Mouse (Mus musculus) midbrain, postnatal 0 days (tissue): ENCODE results near the gene Fndc3b. TPM values are rescaled to one million over a fixed set of nuclear protein-coding genes. Genes with fewer than 3 reads are reported as not detected.

Source experiments
- ATAC-seq: fragments of 200-750 bp; cut with Nextera tagmentation; 2 replicates; pipeline ENCODE4 v1.8.0; 2017; ENCODE audit warnings: moderate number of reproducible peaks, mild to moderate bottlenecking, moderate TSS enrichment, moderate library complexity; ENCODE audit not compliant: low FRiP score
- DNase-seq: peaks from one replicate; pipeline ENCODE4 v3.0.0-alpha.2; 2015; ENCODE audit warnings: low spot score
- H3K27ac ChIP-seq: fragments of 300-500 bp; sonication (generic); 2 replicates; pipeline ENCODE4 v1.5.1; 2014; ENCODE audit warnings: low read depth, mild to moderate bottlenecking, low read length, mixed read lengths
- H3K27me3 ChIP-seq: fragments of 300-500 bp; sonication (generic); 2 replicates; pipeline ENCODE4 v1.6.1; 2014; ENCODE audit warnings: low read length, control low read depth, mixed read lengths; ENCODE audit not compliant: insufficient read depth
- H3K36me3 ChIP-seq: fragments of 300-500 bp; sonication (generic); 2 replicates; pipeline ENCODE4 v1.6.1; 2014; ENCODE audit warnings: low read length, control low read depth, mixed read lengths; ENCODE audit not compliant: insufficient read depth
- H3K4me1 ChIP-seq: fragments of 300-500 bp; sonication (generic); 2 replicates; pipeline ENCODE4 v1.6.1; 2014; ENCODE audit warnings: mild to moderate bottlenecking, control low read depth, antibody characterized with exemption, low read length, mixed read lengths; ENCODE audit not compliant: insufficient read depth
- H3K4me2 ChIP-seq: fragments of 300-500 bp; sonication (generic); 2 replicates; pipeline ENCODE4 v1.6.1; 2014; ENCODE audit warnings: low read depth, mild to moderate bottlenecking, low read length, mixed read lengths; ENCODE audit not compliant: poor library complexity, severe bottlenecking
- H3K4me3 ChIP-seq: fragments of 300-500 bp; sonication (generic); 2 replicates; pipeline ENCODE4 v1.5.1; 2014; ENCODE audit warnings: low read depth, mild to moderate bottlenecking, low read length, moderate library complexity
- H3K9ac ChIP-seq: fragments of 300-500 bp; sonication (generic); replicated peaks from 2 replicates; pipeline ENCODE4 v1.6.1; 2014; ENCODE audit warnings: mild to moderate bottlenecking, low read length, moderate library complexity, mixed read lengths; ENCODE audit not compliant: poor library complexity, severe bottlenecking
- H3K9me3 ChIP-seq: fragments of 300-500 bp; sonication (generic); 2 replicates; pipeline ENCODE4 v1.6.1; 2016; ENCODE audit warnings: low read length, control low read depth
- CTCF ChIP-seq: IDR thresholded peaks from 2 replicates; pipeline ENCODE4 v1.5.1; 2016; ENCODE audit warnings: antibody characterized with exemption, mild to moderate bottlenecking
- WGBS: fragments of 180-500 bp; shearing (Covaris S2); extraction: QIAGEN DNeasy Blood & Tissue Kit; methylation state at CpG from one replicate; pipeline ENCODE4 v1.1.7; 2014; 5-methylcytosine and 5-hydroxymethylcytosine counted together
- polyA plus RNA-seq: library from polyadenylated mRNA; unstranded; fragments of >200 nt; fragmentation: Nextera tagmentation; extraction: Ambion mirVana; gene quantifications from 2 replicates; pipeline ENCODE4 v1.2.1, GENCODE M21; 2015
- total RNA-seq: library from RNA; depleted of rRNA; stranded (reverse); fragments of >200 nt; gene quantifications from 2 replicates; pipeline ENCODE4 v1.2.3, GENCODE M21; 2014

Gene Fndc3b
- total and polyA plus RNA-seq, 2 experiments from 2014 or later = 7.6 to 13.4 TPM

DNA sequence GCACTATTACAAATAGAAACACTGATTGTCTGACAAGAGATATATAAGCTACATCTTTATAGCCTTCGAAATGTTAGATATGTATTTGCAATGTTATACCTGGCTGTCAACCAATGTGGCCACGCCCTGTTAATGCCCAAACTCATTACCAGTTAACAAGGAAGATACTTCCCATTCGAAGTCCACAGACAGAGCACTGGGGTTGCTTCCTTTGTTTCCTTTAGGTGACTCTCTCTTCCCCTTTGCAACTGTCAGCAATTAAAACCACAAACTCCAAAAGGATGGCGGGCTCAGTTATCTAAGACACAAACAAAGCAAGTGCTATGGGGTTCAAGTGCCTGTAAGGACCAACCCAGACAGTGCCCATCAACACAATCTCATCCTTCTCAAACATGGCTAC, 43.8 kb downstream of the Fndc3b start:
- H3K27ac ChIP-seq = no peak overlapping the region
- no peak for TF ChIP-seq CTCF
- no peaks in the 10 kb centered on the region for H3K27me3 ChIP-seq
- DNase-seq (no peak), ATAC-seq (no peak)
- H3K9me3 ChIP-seq = no peaks in the 10 kb centered on the region
- no peak overlapping the region for H3K9ac ChIP-seq
- no peak overlapping the region for H3K4me3 ChIP-seq
- WGBS = 91% methylated on average over 4 of the region's 4 CpGs
- H3K4me1 ChIP-seq = no peaks in the 10 kb centered on the region; the same call in 1 of the 2 replicates
- no peaks in the 10 kb centered on the region for H3K36me3 ChIP-seq
- no peak overlapping the region for H3K4me2 ChIP-seq

DNA sequence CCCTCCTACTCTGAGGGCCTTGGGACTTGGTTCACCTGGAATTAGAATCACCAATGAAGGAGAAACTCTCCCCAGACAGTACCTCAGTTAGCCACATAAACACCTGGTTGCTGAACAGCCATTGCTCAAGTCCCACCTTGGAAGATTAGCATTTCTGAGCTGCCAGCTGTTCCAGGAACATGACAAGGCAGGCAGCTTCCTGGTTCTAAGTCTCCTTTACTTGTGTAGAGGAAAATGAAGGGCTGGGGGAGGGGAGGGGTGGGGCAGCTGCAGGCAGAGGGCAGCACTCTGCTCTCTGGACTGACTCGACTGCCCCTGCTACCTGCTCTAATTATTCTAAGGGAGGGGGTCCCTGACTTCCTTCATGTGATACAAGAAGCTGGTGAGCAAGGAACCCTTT, 45.8 kb downstream of the Fndc3b start:
- Histone ChIP-seq H3K9me3 (no peaks in the 10 kb centered on the region), H3K4me1 (no peaks in the 10 kb centered on the region), H3K36me3 (no peaks in the 10 kb centered on the region), H3K27ac (no peak overlapping the region), H3K4me3 (no peak overlapping the region), H3K27me3 (no peaks in the 10 kb centered on the region), H3K4me2 (no peak overlapping the region), H3K9ac (no peak overlapping the region)
- 5% methylated on average over 1 of the region's 1 CpGs for WGBS
- no peak for DNase-seq
- no peak for TF ChIP-seq CTCF
- ATAC-seq = no peak

DNA sequence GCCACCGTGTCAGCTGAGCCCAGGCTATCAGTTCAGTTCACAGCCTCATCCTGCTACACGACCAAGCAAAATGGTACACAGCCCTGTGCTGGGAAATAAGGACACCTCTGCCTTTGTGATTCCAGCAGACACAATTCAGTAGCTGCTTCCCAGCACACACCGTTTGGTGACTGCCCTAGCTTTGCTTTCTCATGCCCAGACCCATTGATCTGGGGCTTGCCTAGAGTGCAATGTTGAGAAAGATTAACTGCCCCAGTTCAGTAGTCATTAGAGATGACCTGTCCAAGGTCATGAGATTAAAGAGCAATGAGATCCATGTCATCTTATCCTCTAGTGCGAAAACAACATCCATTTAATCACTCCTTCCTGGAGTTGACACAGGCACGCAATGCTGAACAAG, 47.9 kb downstream of the Fndc3b start:
- Histone ChIP-seq H3K4me2 (no peak overlapping the region), H3K27me3 (no peaks in the 10 kb centered on the region), H3K9ac (no peak overlapping the region), H3K4me1 (no peaks in the 10 kb centered on the region), H3K36me3 (no peaks in the 10 kb centered on the region), H3K9me3 (no peaks in the 10 kb centered on the region), H3K4me3 (no peak overlapping the region), H3K27ac (no peak overlapping the region)
- DNase-seq (no peak), ATAC-seq (no peak)
- 80% methylated on average over 5 of the region's 5 CpGs for WGBS
- no peak for TF ChIP-seq CTCF

DNA sequence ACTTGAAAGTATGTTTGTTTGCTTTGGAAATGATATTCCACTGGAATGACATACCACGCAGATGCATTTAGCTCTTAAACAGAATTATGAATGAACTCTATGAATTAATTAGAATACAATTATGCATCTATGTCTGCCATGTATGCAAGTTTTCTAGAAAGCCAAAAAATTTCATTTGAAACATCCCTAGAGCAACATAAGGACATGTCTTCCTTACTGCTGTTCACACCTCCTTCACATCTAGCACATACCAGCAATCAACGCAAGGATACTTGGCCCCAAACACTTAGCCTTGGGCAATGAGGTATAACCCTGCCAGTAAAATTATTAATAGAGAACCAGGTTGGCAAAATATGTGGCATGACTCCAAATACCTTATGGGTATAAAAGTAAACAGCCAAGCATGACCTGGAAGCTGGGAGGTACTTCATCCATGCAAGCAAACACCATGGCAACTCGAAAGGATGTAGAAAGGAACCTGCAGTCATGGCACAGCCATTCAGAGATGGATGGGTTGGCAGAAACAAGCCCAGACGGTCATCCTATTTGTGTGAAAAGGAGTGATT, 52.8 kb downstream of the Fndc3b start:
- no peaks in the 10 kb centered on the region for H3K9me3 ChIP-seq
- no peak for TF ChIP-seq CTCF
- ATAC-seq (no peak), DNase-seq (no peak)
- no peaks in the 10 kb centered on the region for H3K27me3 ChIP-seq
- no peak overlapping the region for H3K4me2 ChIP-seq
- no peak overlapping the region for H3K9ac ChIP-seq
- no peak overlapping the region for H3K4me3 ChIP-seq
- no peak overlapping the region for H3K27ac ChIP-seq
- H3K4me1 ChIP-seq = no peaks in the 10 kb centered on the region
- no peaks in the 10 kb centered on the region for H3K36me3 ChIP-seq
- WGBS = 77% methylated on average over 4 of the region's 4 CpGs

DNA sequence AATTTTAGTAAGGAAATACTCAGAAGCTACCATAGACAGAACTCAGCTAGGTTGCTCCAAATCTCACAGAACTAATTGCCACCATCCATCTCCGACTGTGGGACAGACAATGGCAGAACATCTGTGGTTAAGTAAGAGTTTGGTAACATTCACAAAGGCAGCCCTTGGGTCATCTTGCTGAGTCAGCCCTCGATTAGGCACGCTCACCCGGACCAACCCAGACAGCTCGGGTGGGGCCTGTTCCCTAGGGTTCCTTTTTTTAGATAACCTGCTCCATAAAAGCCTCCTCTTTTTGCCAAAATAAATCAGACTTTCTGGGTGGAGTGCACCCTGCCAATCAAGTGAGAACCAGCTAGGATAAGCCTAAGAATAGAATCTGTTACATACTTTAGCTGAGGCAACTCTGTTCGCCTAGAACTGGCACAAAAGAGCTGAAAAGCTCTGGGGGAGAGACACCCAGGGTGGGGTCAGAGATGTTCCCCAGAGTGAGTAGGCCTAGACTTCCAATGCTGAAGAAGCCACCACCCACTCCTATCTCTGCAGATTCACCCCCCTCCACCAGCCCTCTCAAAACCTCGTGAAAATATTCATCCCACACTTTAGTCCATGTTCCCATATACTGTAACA, 54.2 kb downstream of the Fndc3b start:
- TF ChIP-seq CTCF = no peak
- Histone ChIP-seq H3K9ac (no peak overlapping the region), H3K4me1 (no peaks in the 10 kb centered on the region), H3K9me3 (no peaks in the 10 kb centered on the region), H3K4me3 (no peak overlapping the region), H3K4me2 (no peak overlapping the region), H3K27me3 (no peaks in the 10 kb centered on the region), H3K27ac (no peak overlapping the region), H3K36me3 (no peaks in the 10 kb centered on the region)
- DNase-seq = no peak
- 58% methylated on average over 7 of the region's 7 CpGs for WGBS
- ATAC-seq = no peak

DNA sequence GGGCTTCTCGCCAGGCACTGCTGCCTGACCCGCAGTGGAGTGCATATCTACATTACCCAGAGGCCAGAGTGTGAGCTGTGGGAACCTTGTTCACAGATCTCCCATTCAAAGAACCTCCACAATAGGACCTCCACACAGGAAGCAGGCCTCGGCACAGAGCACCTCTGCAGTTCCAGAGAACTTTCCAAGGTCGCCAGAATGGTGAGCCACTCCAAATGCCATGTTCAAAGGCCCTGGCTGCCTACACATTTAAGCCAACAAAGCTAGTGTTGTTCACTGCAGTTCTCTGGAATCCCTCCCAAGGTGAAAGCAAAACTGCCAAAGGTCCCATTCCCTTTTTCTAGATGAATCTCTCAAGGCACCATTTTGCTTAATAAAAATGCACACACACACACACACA, 55.4 kb downstream of the Fndc3b start:
- Histone ChIP-seq H3K27ac (no peak overlapping the region), H3K9ac (no peak overlapping the region), H3K4me1 (no peaks in the 10 kb centered on the region), H3K36me3 (no peaks in the 10 kb centered on the region), H3K27me3 (no peaks in the 10 kb centered on the region), H3K4me3 (no peak overlapping the region), H3K9me3 (no peaks in the 10 kb centered on the region), H3K4me2 (no peak overlapping the region)
- TF ChIP-seq CTCF = no peak
- DNase-seq = no peak
- ATAC-seq = no peak
- 77% methylated on average over 4 of the region's 4 CpGs for WGBS
